Mouse (Mus musculus): ENCODE results near the gene Bbs9. TPM values are rescaled to one million over a fixed set of nuclear protein-coding genes. Genes with fewer than 3 reads are reported as not detected.
A peak's percentile ranks its signal among the peaks of the same experiment; 100 is the strongest.

Gene Bbs9
- polyA plus RNA-seq, 1 experiment from 2014 or later, result 11.9 TPM

DNA sequence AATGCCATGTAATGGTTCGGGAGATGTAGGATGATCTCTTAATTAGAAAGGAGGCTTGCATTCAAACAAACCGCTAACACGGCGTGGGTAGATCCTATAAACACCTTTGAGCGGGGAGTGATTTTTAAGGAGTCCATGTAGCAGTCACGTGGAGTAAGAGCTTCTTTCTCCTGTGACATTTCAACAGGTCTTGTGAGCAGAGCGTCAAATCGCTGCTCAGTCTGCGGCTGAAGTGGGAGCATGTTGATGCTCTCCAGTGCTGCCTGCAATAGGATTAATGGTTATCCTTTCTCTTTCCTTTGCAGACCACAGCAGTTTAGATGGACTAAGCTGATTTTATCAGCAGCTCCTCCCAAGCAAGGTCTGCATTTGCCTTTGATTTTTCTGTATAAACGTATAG, 750 bp downstream of the Bbs9 start:
- Histone ChIP-seq H3K36me3 (replicated peaks) (no peaks in the 10 kb centered on the region), H3K4me3 (peak overlapping the region; percentile 70), H3K9me3 (no peaks in the 10 kb centered on the region), H3K4me1 (peaks cover 10% of the 10 kb centered on the region), H3K27ac (replicated peaks) (peak overlapping the region; percentile 73), H3K27me3 (replicated peaks; ENCODE audit: low read depth, poor library complexity, severe bottlenecking) (no peaks in the 10 kb centered on the region)
- DNase-seq (ENCODE audit: low spot score), result peak; percentile 10
- 4% methylated on average over 10 of the region's 10 CpGs for WGBS

DNA sequence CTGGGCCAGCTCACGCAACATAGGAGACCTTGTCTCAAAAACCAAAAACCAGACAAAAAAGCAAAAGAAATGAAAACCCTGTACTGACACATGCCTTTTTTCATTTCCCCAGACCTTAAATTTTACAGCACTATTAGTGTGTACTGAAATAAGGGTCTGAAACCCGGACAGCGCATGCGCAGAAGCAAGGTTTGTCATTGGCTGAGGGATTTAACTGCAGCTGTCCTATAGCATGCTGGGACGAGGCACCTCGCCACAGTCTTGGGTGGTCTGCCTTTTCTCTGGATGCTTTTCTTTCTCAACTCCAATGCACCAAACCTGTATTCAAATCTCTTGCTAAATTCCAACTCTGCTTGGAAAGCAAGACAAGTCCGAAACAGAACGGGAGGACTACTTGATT, 3.4 kb downstream of the Bbs9 start:
- Histone ChIP-seq H3K4me3 (no peak overlapping the region), H3K4me1 (peaks cover 10% of the 10 kb centered on the region), H3K9me3 (no peaks in the 10 kb centered on the region), H3K27me3 (replicated peaks; ENCODE audit: low read depth, poor library complexity, severe bottlenecking) (no peaks in the 10 kb centered on the region), H3K27ac (replicated peaks) (no peak overlapping the region), H3K36me3 (replicated peaks) (no peaks in the 10 kb centered on the region)
- no peak for DNase-seq (ENCODE audit: low spot score)
- WGBS, result 91% methylated on average over 8 of the region's 8 CpGs

- H3K27ac ChIP-seq (replicated peaks), result no peak overlapping the region
- no peak for DNase-seq (ENCODE audit: low spot score)
- WGBS, result 96% methylated on average over 8 of the region's 8 CpGs
- H3K9me3 ChIP-seq, result no peaks in the 10 kb centered on the region
- no peaks in the 10 kb centered on the region for H3K27me3 ChIP-seq (replicated peaks; ENCODE audit: low read depth, poor library complexity, severe bottlenecking)
- H3K4me3 ChIP-seq, result no peak overlapping the region
- no peaks in the 10 kb centered on the region for H3K4me1 ChIP-seq
- no peaks in the 10 kb centered on the region for H3K36me3 ChIP-seq (replicated peaks)
Measured at GRCm38 (mm10) chr9:22483866-22484561, 8.5 kb downstream of the Bbs9 start.

DNA sequence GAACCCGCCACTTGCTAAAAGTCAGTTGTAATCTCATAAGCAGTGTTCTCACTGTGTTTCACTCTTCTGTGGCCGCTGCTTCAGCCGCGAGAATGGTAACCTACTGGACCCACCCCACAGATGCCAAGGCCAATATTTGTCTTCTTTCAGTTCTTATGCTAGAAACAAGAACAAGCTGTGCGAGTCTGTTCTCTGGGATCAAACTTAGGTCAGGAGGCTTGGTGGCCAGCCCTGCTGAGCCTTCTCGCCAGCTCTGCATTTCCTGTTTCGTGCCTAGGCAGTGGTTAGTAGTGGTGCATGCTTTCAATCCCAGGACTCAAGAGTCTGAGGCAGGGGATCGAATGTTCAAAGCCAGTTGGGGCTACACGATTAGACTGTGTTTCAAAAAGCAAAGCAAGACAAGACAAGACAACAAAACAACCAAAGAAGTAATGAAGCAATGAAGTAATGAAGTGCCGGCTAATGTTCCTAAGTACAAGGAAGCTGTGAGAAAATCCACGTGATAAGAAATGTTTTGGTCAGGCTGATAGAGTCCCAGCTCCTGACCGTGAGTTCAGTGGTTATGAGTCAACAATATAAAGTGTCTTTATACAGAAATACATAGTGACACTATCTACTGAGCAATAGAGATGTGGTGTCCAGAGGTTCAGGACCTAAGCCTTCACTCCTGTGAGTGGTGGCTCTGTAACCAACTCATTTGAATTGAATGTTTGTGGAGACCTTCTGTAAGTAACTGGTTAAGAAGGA, 9.2 kb downstream of the Bbs9 start:
- no peaks in the 10 kb centered on the region for H3K4me1 ChIP-seq
- DNase-seq (ENCODE audit: low spot score), result no peak
- no peaks in the 10 kb centered on the region for H3K36me3 ChIP-seq (replicated peaks)
- no peak overlapping the region for H3K27ac ChIP-seq (replicated peaks)
- no peak overlapping the region for H3K4me3 ChIP-seq
- 89% methylated on average over 12 of the region's 12 CpGs for WGBS
- no peaks in the 10 kb centered on the region for H3K27me3 ChIP-seq (replicated peaks; ENCODE audit: low read depth, poor library complexity, severe bottlenecking)
- no peaks in the 10 kb centered on the region for H3K9me3 ChIP-seq

DNA sequence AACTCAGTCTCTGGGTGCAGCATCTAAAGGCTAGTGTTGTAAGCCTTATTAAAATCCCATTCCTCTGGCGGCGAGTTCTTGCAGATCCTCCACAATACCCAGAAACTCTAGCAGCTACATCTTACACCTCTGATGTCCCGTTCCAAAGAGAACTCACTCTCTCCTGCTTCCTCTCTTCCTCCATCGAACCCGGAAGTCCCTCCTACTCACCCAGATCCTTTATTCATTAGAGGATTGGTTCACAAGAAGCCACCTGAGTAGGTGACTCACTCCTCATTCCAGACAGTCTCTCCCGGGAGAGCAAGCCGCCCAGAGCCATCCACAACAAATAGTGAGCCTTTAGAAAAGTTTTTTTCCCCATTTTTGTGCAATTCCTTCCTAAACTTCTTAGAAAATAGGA, 10.7 kb downstream of the Bbs9 start:
- WGBS, result 88% methylated on average over 7 of the region's 7 CpGs
- Histone ChIP-seq H3K27me3 (replicated peaks; ENCODE audit: low read depth, poor library complexity, severe bottlenecking) (no peaks in the 10 kb centered on the region), H3K4me3 (no peak overlapping the region), H3K36me3 (replicated peaks) (no peaks in the 10 kb centered on the region), H3K4me1 (no peaks in the 10 kb centered on the region), H3K27ac (replicated peaks) (no peak overlapping the region), H3K9me3 (no peaks in the 10 kb centered on the region)
- no peak for DNase-seq (ENCODE audit: low spot score)

GRCm38 (mm10) chr9:22488963-22489362, 13.4 kb downstream of the Bbs9 start:
- DNase-seq (ENCODE audit: low spot score), result no peak
- no peaks in the 10 kb centered on the region for H3K36me3 ChIP-seq (replicated peaks)
- no peak overlapping the region for H3K27ac ChIP-seq (replicated peaks)
- H3K27me3 ChIP-seq (replicated peaks; ENCODE audit: low read depth, poor library complexity, severe bottlenecking), result no peaks in the 10 kb centered on the region
- no peaks in the 10 kb centered on the region for H3K9me3 ChIP-seq
- WGBS, result 64% methylated on average over 9 of the region's 9 CpGs
- no peaks in the 10 kb centered on the region for H3K4me1 ChIP-seq
- H3K4me3 ChIP-seq, result no peak overlapping the region

DNA sequence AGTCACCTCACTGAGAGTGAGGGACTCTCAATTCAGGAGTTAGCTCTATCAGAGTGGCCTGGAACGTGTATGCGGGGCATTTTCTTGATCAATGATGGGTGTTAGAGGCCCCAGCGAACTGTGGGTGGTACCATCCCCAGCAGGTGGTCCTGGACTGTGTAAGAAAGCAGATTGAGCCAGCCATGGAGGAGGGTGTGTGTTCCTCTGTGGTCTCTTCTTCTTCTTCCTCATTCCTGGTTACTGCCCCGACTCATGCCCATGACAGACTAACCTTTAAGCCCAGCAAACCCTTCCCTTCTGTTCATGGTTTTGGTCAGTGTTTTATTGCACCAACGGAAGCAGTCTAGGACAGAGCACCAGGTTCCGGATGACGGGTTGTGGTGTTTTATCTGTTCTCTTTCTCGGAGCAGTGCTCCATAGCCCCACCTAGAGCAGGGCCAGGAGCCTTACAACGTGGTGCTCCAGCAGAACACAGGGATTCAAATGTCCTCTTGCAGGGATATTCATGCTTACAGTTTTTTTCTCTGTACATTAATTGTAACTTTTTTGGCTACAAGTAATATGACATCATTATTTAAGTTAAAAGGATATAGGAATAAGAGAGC, 18.8 kb downstream of the Bbs9 start:
- H3K4me1 ChIP-seq, result no peaks in the 10 kb centered on the region
- H3K27me3 ChIP-seq (replicated peaks; ENCODE audit: low read depth, poor library complexity, severe bottlenecking), result no peaks in the 10 kb centered on the region
- peaks cover 3% of the 10 kb centered on the region; the same call in 1 of the 2 replicates for H3K9me3 ChIP-seq
- H3K36me3 ChIP-seq (replicated peaks), result no peaks in the 10 kb centered on the region
- no peak overlapping the region for H3K27ac ChIP-seq (replicated peaks)
- H3K4me3 ChIP-seq, result no peak overlapping the region
- no peak for DNase-seq (ENCODE audit: low spot score)
- 86% methylated on average over 9 of the region's 9 CpGs for WGBS

GRCm38 (mm10) chr9:22495133-22495532, 19.6 kb downstream of the Bbs9 start:
- no peak for DNase-seq (ENCODE audit: low spot score)
- H3K27me3 ChIP-seq (replicated peaks; ENCODE audit: low read depth, poor library complexity, severe bottlenecking), result no peaks in the 10 kb centered on the region
- WGBS, result 91% methylated on average over 2 of the region's 2 CpGs
- H3K36me3 ChIP-seq (replicated peaks), result peaks cover 3% of the 10 kb centered on the region; the same call in 1 of the 2 replicates
- no peak overlapping the region for H3K27ac ChIP-seq (replicated peaks)
- no peaks in the 10 kb centered on the region for H3K4me1 ChIP-seq
- peaks cover 3% of the 10 kb centered on the region; the same call in 1 of the 2 replicates for H3K9me3 ChIP-seq
- H3K4me3 ChIP-seq, result no peak overlapping the region

DNA sequence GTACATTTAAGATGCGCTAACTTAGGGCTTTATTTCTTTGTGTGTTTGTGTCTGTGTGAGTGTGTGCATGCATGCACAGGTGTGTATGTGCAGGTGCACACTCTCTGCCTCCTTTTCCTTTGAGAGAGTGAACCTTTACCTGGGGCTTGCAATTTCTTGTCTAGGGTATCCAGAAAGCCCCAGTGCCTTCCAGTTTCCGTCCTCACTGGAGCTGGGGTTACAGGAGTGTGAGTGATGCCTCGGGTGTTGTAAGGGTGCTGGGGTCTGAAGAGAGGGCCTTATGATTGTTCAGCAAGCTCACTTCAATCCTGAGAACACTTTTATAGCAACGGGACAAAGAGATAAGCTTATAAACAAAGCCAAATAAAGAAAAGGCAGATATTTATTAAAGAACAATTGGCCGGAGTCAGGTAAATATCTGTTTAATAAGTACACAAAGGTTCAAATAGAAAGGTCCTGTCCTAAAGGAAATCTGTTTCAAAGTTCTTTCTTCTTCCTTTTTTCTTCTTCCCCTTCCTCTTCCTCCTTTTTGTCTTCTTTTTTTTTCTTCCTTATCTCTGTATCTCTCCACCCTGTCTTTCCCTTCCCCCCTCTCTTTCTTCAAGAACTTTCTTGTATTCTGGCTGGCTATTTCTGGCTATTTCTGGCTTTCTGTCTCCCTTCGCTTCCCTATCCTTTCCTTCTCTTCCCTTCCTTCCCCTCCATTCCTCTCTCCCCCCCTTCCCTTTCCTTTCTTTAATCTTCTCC, 21.7 kb downstream of the Bbs9 start:
- H3K4me3 ChIP-seq, result no peak overlapping the region
- H3K9me3 ChIP-seq, result peaks cover 3% of the 10 kb centered on the region; the same call in 1 of the 2 replicates
- no peak overlapping the region for H3K27ac ChIP-seq (replicated peaks)
- peaks cover 3% of the 10 kb centered on the region; the same call in 1 of the 2 replicates for H3K36me3 ChIP-seq (replicated peaks)
- H3K4me1 ChIP-seq, result no peaks in the 10 kb centered on the region
- WGBS, result 85% methylated on average over 6 of the region's 6 CpGs
- no peak for DNase-seq (ENCODE audit: low spot score)
- H3K27me3 ChIP-seq (replicated peaks; ENCODE audit: low read depth, poor library complexity, severe bottlenecking), result no peaks in the 10 kb centered on the region

- Histone ChIP-seq H3K27me3 (replicated peaks; ENCODE audit: low read depth, poor library complexity, severe bottlenecking) (no peaks in the 10 kb centered on the region), H3K9me3 (no peaks in the 10 kb centered on the region), H3K36me3 (replicated peaks) (peaks cover 3% of the 10 kb centered on the region; the same call in 1 of the 2 replicates), H3K4me1 (peaks cover 13% of the 10 kb centered on the region), H3K27ac (replicated peaks) (no peak overlapping the region), H3K4me3 (no peak overlapping the region)
- WGBS, result 95% methylated on average over 2 of the region's 2 CpGs
- DNase-seq (ENCODE audit: low spot score), result no peak
Measured at GRCm38 (mm10) chr9:22502972-22503371, 27.5 kb downstream of the Bbs9 start.

DNA sequence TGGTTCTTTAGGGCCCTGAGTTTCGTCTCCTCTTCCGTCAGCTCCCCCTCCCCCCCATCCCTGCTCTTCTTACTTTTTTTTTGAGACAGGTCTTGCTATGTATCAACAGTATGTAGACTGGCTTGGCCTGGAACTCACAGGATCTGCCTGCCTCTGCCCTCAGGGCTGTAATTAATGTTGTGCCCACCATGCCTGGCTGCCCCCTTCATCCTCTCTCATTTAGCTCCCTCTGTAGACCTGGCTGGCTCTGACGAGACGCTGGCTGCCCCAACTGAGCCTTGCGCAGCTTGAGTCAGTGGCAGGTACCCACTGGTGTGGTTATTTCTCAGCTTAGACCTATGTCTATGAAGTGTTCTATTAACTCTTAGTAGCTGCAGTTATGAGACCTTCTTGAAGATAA, 28.1 kb downstream of the Bbs9 start:
- peaks cover 13% of the 10 kb centered on the region for H3K4me1 ChIP-seq
- peaks cover 3% of the 10 kb centered on the region; the same call in 1 of the 2 replicates for H3K36me3 ChIP-seq (replicated peaks)
- H3K4me3 ChIP-seq, result no peak overlapping the region
- DNase-seq (ENCODE audit: low spot score), result no peak
- no peaks in the 10 kb centered on the region for H3K27me3 ChIP-seq (replicated peaks; ENCODE audit: low read depth, poor library complexity, severe bottlenecking)
- 58% methylated on average over 5 of the region's 5 CpGs for WGBS
- no peak overlapping the region for H3K27ac ChIP-seq (replicated peaks)
- H3K9me3 ChIP-seq, result no peaks in the 10 kb centered on the region

GRCm38 (mm10) chr9:22505574-22505973, 30.1 kb downstream of the Bbs9 start:
- H3K9me3 ChIP-seq, result no peaks in the 10 kb centered on the region
- whole genome bisulfite sequencing, result 47% methylated on average over 2 of the region's 2 CpGs

More at GRCm38 (mm10) chr9:22505574-22505973, 30.1 kb downstream of the Bbs9 start:
- H3K4me1 ChIP-seq, result peaks cover 13% of the 10 kb centered on the region
- no peaks in the 10 kb centered on the region for H3K36me3 ChIP-seq (replicated peaks)
- no peak overlapping the region for H3K27ac ChIP-seq (replicated peaks)
- H3K27me3 ChIP-seq (replicated peaks; ENCODE audit: low read depth, poor library complexity, severe bottlenecking), result no peaks in the 10 kb centered on the region
- DNase-seq (ENCODE audit: low spot score), result no peak
- no peak overlapping the region for H3K4me3 ChIP-seq
